Comparison of ENCODE assay signal across 8 mouse cellular contexts in genomic region chr15:103280817-103281464, GRCm38 (mm10). TPM values are rescaled to one million over a fixed set of nuclear protein-coding genes. Genes with fewer than 3 reads are reported as not detected.
DNase-seq lines count a peak whose midpoint lies in the region; ATAC-seq and TF ChIP-seq lines count a peak whose summit lies in the region.

No protein-coding gene starts in this region.

- H3K9ac ChIP-seq in forebrain, embryonic 12.5 days = no peak overlapping the region

- no peak for TF ChIP-seq POLR2A in lung, adult 2 months (IDR thresholded peaks at IDR 0.05; ENCODE audit: borderline replicate concordance, extremely low read depth, low read depth, low read length)

- no peak overlapping the region for H3K27ac ChIP-seq in forebrain, embryonic 12.5 days

- H3K4me2 ChIP-seq in forebrain, embryonic 12.5 days = no peak overlapping the region

- H3K4me1 ChIP-seq in lung, adult 2 months (ENCODE audit: control insufficient read depth, insufficient read depth, low read length) = peaks cover 3% of the 10 kb centered on the region
- peaks cover 76% of the 10 kb centered on the region for H3K4me1 ChIP-seq in megakaryocyte, embryonic 14.5 days
- peaks cover 19% of the 10 kb centered on the region for H3K4me1 ChIP-seq in forebrain, embryonic 12.5 days

- H3K36me3 ChIP-seq in megakaryocyte, embryonic 14.5 days (replicated peaks; ENCODE audit: low read length) = peaks cover 69% of the 10 kb centered on the region
- 0 out of 2 replicates have a peak, but pooled peaks cover 9% of the 10 kb centered on the region for H3K36me3 ChIP-seq in forebrain, embryonic 12.5 days (replicated peaks)

- no peaks in the 10 kb centered on the region for H3K9me3 ChIP-seq in megakaryocyte, embryonic 14.5 days
- H3K9me3 ChIP-seq in forebrain, embryonic 12.5 days = no peaks in the 10 kb centered on the region

- no peak for ATAC-seq in forebrain, embryonic 12.5 days (ENCODE audit: low FRiP score)

- DNase-seq in lung, adult 2 months = no peak
- no peak for DNase-seq in lung, postnatal 25 days (ENCODE audit: low spot score)
- DNase-seq in adipocyte (ENCODE audit: low spot score) = peak; percentile 86
- peak; percentile 67 for DNase-seq in induced T-regulatory cell, adult 2 months (ENCODE audit: low read depth)
- DNase-seq in ovary, postnatal 14 days (ENCODE audit: low spot score) = no peak
- no peak for DNase-seq in right cerebral cortex, postnatal 14 days

- 50% methylated on average over 3 of the region's 3 CpGs for WGBS in lung, adult 2 months
- WGBS in forebrain, embryonic 12.5 days = 75% methylated on average over 3 of the region's 3 CpGs

- TF ChIP-seq CTCF in lung, adult 2 months (IDR thresholded peaks at IDR 0.05; ENCODE audit: insufficient read depth, low read length) = peak; percentile 71

- H3K27me3 ChIP-seq in megakaryocyte, embryonic 14.5 days (replicated peaks) = no peaks in the 10 kb centered on the region
- no peaks in the 10 kb centered on the region for H3K27me3 ChIP-seq in forebrain, embryonic 12.5 days

- no peak overlapping the region for H3K4me3 ChIP-seq in lung, adult 2 months (replicated peaks; ENCODE audit: extremely low read depth, low read depth, low read length)
- peak overlapping the region; percentile 33 for H3K4me3 ChIP-seq in megakaryocyte, embryonic 14.5 days (replicated peaks)
- no peak overlapping the region for H3K4me3 ChIP-seq in forebrain, embryonic 12.5 days (replicated peaks)

RNA-seq across cellular contexts. Expression of gene Copz1, which starts 8.4 kb away (rescaled TPM):
- polyA plus RNA-seq in lung, adult 2 months (2012; rRNA removed) = 55.1 and 86.2 TPM in 2 replicates
- 33.2 and 56.2 TPM in 2 replicates for polyA plus RNA-seq in megakaryocyte, embryonic 14.5 days (2012; ENCODE audit: insufficient read depth, low replicate concordance)
- 226 and 228 TPM in 2 replicates for polyA plus RNA-seq in forebrain, embryonic 12.5 days (2016; fragmentation: Nextera tagmentation; extraction: Ambion mirVana)

RNA-seq across cellular contexts. Expression of gene Nfe2, which starts 22.7 kb away (rescaled TPM):
- 7.7 and 14.1 TPM in 2 replicates for polyA plus RNA-seq in lung, adult 2 months (2012; rRNA removed)
- polyA plus RNA-seq in megakaryocyte, embryonic 14.5 days (2012; ENCODE audit: insufficient read depth, low replicate concordance) = 321 and 342 TPM in 2 replicates
- 2.1 and 3.4 TPM in 2 replicates for polyA plus RNA-seq in forebrain, embryonic 12.5 days (2016; fragmentation: Nextera tagmentation; extraction: Ambion mirVana)

RNA-seq across cellular contexts. Expression of gene Gpr84, which starts 29.5 kb away (rescaled TPM):
- 0.08 and 0.22 TPM in 2 replicates for polyA plus RNA-seq in lung, adult 2 months (2012; rRNA removed)
- polyA plus RNA-seq in megakaryocyte, embryonic 14.5 days (2012; ENCODE audit: insufficient read depth, low replicate concordance) = 1.00 and 1.6 TPM in 2 replicates
- polyA plus RNA-seq in forebrain, embryonic 12.5 days (2016; fragmentation: Nextera tagmentation; extraction: Ambion mirVana) = 0.10 and 0.37 TPM in 2 replicates

RNA-seq across cellular contexts. Expression of gene Hnrnpa1, which starts 40.7 kb away (rescaled TPM):
- polyA plus RNA-seq in lung, adult 2 months (2012; rRNA removed) = 49.1 and 93.5 TPM in 2 replicates
- 12.1 and 56.4 TPM in 2 replicates for polyA plus RNA-seq in megakaryocyte, embryonic 14.5 days (2012; ENCODE audit: insufficient read depth, low replicate concordance)
- 1,521 and 1,527 TPM in 2 replicates for polyA plus RNA-seq in forebrain, embryonic 12.5 days (2016; fragmentation: Nextera tagmentation; extraction: Ambion mirVana)

RNA-seq across cellular contexts. Expression of gene Cbx5, which starts 41.3 kb away (rescaled TPM):
- 12.2 and 20.0 TPM in 2 replicates for polyA plus RNA-seq in lung, adult 2 months (2012; rRNA removed)
- polyA plus RNA-seq in megakaryocyte, embryonic 14.5 days (2012; ENCODE audit: insufficient read depth, low replicate concordance) = 0.77 and 1.5 TPM in 2 replicates
- 233 and 250 TPM in 2 replicates for polyA plus RNA-seq in forebrain, embryonic 12.5 days (2016; fragmentation: Nextera tagmentation; extraction: Ambion mirVana)

Comparison
In these comparisons a context has a peak if more than half of its experiments do, and no peak if none do; other contexts are left out.
1. DNase-seq: peak in adipocyte (single experiment) and induced T-regulatory cell, adult 2 months (single experiment); none in lung, adult 2 months (single experiment), lung, postnatal 25 days (single experiment), ovary, postnatal 14 days (single experiment) and right cerebral cortex, postnatal 14 days (single experiment).
2. RNA of gene Nfe2, which starts 22.7 kb away (polyA plus RNA-seq): 321 to 342 TPM in megakaryocyte, embryonic 14.5 days; 7.7 to 14.1 TPM in lung, adult 2 months and 2.1 to 3.4 TPM in forebrain, embryonic 12.5 days; every median in the first group is over 10 times any median in the second.